Mouse (Mus musculus) liver, embryonic 15.5 days (tissue): ENCODE results near the gene Nudt17. TPM values are rescaled to one million over a fixed set of nuclear protein-coding genes. Genes with fewer than 3 reads are reported as not detected.

ENCODE experiments used
- ATAC-seq: fragments of 200-750 bp; cut with Nextera tagmentation; 2 replicates; pipeline ENCODE4 v1.8.0; 2017; ENCODE audit warnings: moderate number of reproducible peaks, mild to moderate bottlenecking, moderate library complexity; ENCODE audit not compliant: insufficient read depth
- H3K27ac ChIP-seq: fragments of 300-500 bp; sonication (generic); replicated peaks from 2 replicates; pipeline ENCODE4 v1.5.1; 2015; ENCODE audit warnings: mild to moderate bottlenecking, inconsistent platforms
- H3K27me3 ChIP-seq: fragments of 300-500 bp; sonication (generic); 2 replicates; pipeline ENCODE4 v1.6.1; 2015; ENCODE audit warnings: mild to moderate bottlenecking, inconsistent platforms
- H3K36me3 ChIP-seq: fragments of 300-500 bp; sonication (generic); replicated peaks from 2 replicates; pipeline ENCODE4 v1.6.1; 2015; ENCODE audit warnings: moderate library complexity, mild to moderate bottlenecking, inconsistent platforms
- H3K4me1 ChIP-seq: fragments of 300-500 bp; sonication (generic); replicated peaks from 2 replicates; pipeline ENCODE4 v1.6.1; 2015; ENCODE audit warnings: inconsistent platforms
- H3K4me2 ChIP-seq: fragments of 300-500 bp; sonication (generic); 2 replicates; pipeline ENCODE4 v1.6.1; 2015; ENCODE audit warnings: moderate library complexity, mild to moderate bottlenecking, inconsistent platforms
- H3K4me3 ChIP-seq: fragments of 300-500 bp; sonication (generic); replicated peaks from 2 replicates; pipeline ENCODE4 v1.5.1; 2015; ENCODE audit warnings: mild to moderate bottlenecking, inconsistent platforms
- H3K9ac ChIP-seq: fragments of 300-500 bp; sonication (generic); 2 replicates; pipeline ENCODE4 v1.6.1; 2015; ENCODE audit warnings: moderate library complexity, mild to moderate bottlenecking, inconsistent platforms
- H3K9me3 ChIP-seq: fragments of 300-500 bp; sonication (generic); replicated peaks from 2 replicates; pipeline ENCODE4 v1.6.1; 2016; ENCODE audit warnings: inconsistent platforms
- WGBS: fragments of 180-500 bp; shearing (Covaris S2); methylation state at CpG from one replicate; pipeline ENCODE4 v1.1.7; 2015; ENCODE audit warnings: mixed read lengths; ENCODE audit not compliant: insufficient replicate concordance; 5-methylcytosine and 5-hydroxymethylcytosine counted together
- polyA plus RNA-seq: library from polyadenylated mRNA; unstranded; fragments of >200 nt; fragmentation: Nextera tagmentation; extraction: Ambion mirVana; gene quantifications from 2 replicates; pipeline ENCODE4 v1.2.1, GENCODE M21; 2015

Gene Nudt17
- polyA plus RNA-seq, 1 experiment from 2014 or later = 1.0 TPM

- Histone ChIP-seq H3K9me3 (no peaks in the 10 kb centered on the region), H3K27me3 (peaks cover 62% of the 10 kb centered on the region), H3K27ac (no peak overlapping the region), H3K4me3 (no peak overlapping the region), H3K36me3 (no peaks in the 10 kb centered on the region), H3K9ac (no peak overlapping the region), H3K4me2 (peak overlapping the region; percentile 27; the same call in 1 of the 2 replicates), H3K4me1 (peaks cover 8% of the 10 kb centered on the region)
- no peak for ATAC-seq
- WGBS = 43% methylated on average over 17 of the region's 17 CpGs
Measured at GRCm38 (mm10) chr3:96684151-96684821, 24.1 kb downstream of the Nudt17 start.

GRCm38 (mm10) chr3:96683496-96683895 is 24.9 kb downstream of the Nudt17 start:
- Histone ChIP-seq H3K9me3 (no peaks in the 10 kb centered on the region), H3K9ac (no peak overlapping the region), H3K27ac (no peak overlapping the region), H3K36me3 (no peaks in the 10 kb centered on the region), H3K4me2 (no peak overlapping the region), H3K4me3 (no peak overlapping the region), H3K4me1 (peaks cover 15% of the 10 kb centered on the region), H3K27me3 (peaks cover 62% of the 10 kb centered on the region)
- 78% methylated on average over 3 of the region's 3 CpGs for WGBS
- no peak for ATAC-seq

- Histone ChIP-seq H3K36me3 (no peaks in the 10 kb centered on the region), H3K9ac (no peak overlapping the region), H3K27me3 (peaks cover 54% of the 10 kb centered on the region), H3K4me2 (no peak overlapping the region), H3K4me1 (peaks cover 15% of the 10 kb centered on the region), H3K9me3 (no peaks in the 10 kb centered on the region), H3K27ac (no peak overlapping the region), H3K4me3 (no peak overlapping the region)
- 20% methylated on average over 12 of the region's 12 CpGs for WGBS
- ATAC-seq = no peak
Measured at GRCm38 (mm10) chr3:96680269-96680956, 27.9 kb downstream of the Nudt17 start.

- Histone ChIP-seq H3K4me2 (no peak overlapping the region), H3K27me3 (peaks cover 45% of the 10 kb centered on the region), H3K9me3 (no peaks in the 10 kb centered on the region), H3K4me1 (peaks cover 15% of the 10 kb centered on the region), H3K4me3 (no peak overlapping the region), H3K9ac (no peak overlapping the region), H3K36me3 (no peaks in the 10 kb centered on the region), H3K27ac (no peak overlapping the region)
- no peak for ATAC-seq
- 13% methylated on average over 5 of the region's 5 CpGs for WGBS
Measured at GRCm38 (mm10) chr3:96679159-96679674, 29.1 kb downstream of the Nudt17 start.

GRCm38 (mm10) chr3:96678456-96678855 is 29.9 kb downstream of the Nudt17 start:
- Histone ChIP-seq H3K27me3 (peaks cover 42% of the 10 kb centered on the region), H3K9ac (no peak overlapping the region), H3K4me3 (no peak overlapping the region), H3K27ac (no peak overlapping the region), H3K9me3 (no peaks in the 10 kb centered on the region), H3K4me1 (peaks cover 15% of the 10 kb centered on the region), H3K4me2 (no peak overlapping the region), H3K36me3 (no peaks in the 10 kb centered on the region)
- whole genome bisulfite sequencing = 62% methylated on average over 7 of the region's 7 CpGs
- ATAC-seq = no peak

- WGBS = 57% methylated on average over 3 of the region's 3 CpGs
- H3K27ac ChIP-seq = no peak overlapping the region
- H3K4me2 ChIP-seq = no peak overlapping the region
- ATAC-seq = no peak
- no peak overlapping the region for H3K4me3 ChIP-seq
- H3K36me3 ChIP-seq = no peaks in the 10 kb centered on the region
- H3K27me3 ChIP-seq = peaks cover 39% of the 10 kb centered on the region
- H3K9me3 ChIP-seq = no peaks in the 10 kb centered on the region
- H3K4me1 ChIP-seq = peaks cover 16% of the 10 kb centered on the region
- no peak overlapping the region for H3K9ac ChIP-seq
Measured at GRCm38 (mm10) chr3:96675690-96676089, 32.7 kb downstream of the Nudt17 start.

GRCm38 (mm10) chr3:96675171-96675570 is 33.2 kb downstream of the Nudt17 start:
- H3K4me2 ChIP-seq = no peak overlapping the region
- no peaks in the 10 kb centered on the region for H3K36me3 ChIP-seq
- no peak for ATAC-seq
- no peak overlapping the region for H3K9ac ChIP-seq
- no peaks in the 10 kb centered on the region for H3K9me3 ChIP-seq
- WGBS = 57% methylated on average over 3 of the region's 3 CpGs
- no peak overlapping the region for H3K4me3 ChIP-seq
- peaks cover 18% of the 10 kb centered on the region for H3K4me1 ChIP-seq
- peaks cover 39% of the 10 kb centered on the region for H3K27me3 ChIP-seq
- H3K27ac ChIP-seq = no peak overlapping the region

- H3K9me3 ChIP-seq = no peaks in the 10 kb centered on the region
- no peak overlapping the region for H3K4me2 ChIP-seq
- H3K9ac ChIP-seq = no peak overlapping the region
- H3K4me3 ChIP-seq = no peak overlapping the region
- 71% methylated on average over 8 of the region's 8 CpGs for WGBS
- ATAC-seq = no peak
- H3K36me3 ChIP-seq = no peaks in the 10 kb centered on the region
- peaks cover 44% of the 10 kb centered on the region for H3K27me3 ChIP-seq
- H3K4me1 ChIP-seq = peaks cover 23% of the 10 kb centered on the region
- no peak overlapping the region for H3K27ac ChIP-seq
Measured at GRCm38 (mm10) chr3:96674442-96674841, 33.9 kb downstream of the Nudt17 start.

GRCm38 (mm10) chr3:96673514-96673913 is 34.8 kb downstream of the Nudt17 start:
- H3K9ac ChIP-seq = no peak overlapping the region
- no peaks in the 10 kb centered on the region for H3K9me3 ChIP-seq
- ATAC-seq = no peak
- H3K4me2 ChIP-seq = no peak overlapping the region
- no peaks in the 10 kb centered on the region for H3K36me3 ChIP-seq
- WGBS = 57% methylated on average over 4 of the region's 4 CpGs
- H3K4me3 ChIP-seq = no peak overlapping the region
- no peak overlapping the region for H3K27ac ChIP-seq
- peaks cover 14% of the 10 kb centered on the region for H3K4me1 ChIP-seq
- H3K27me3 ChIP-seq = peaks cover 42% of the 10 kb centered on the region

- Histone ChIP-seq H3K36me3 (no peaks in the 10 kb centered on the region), H3K4me2 (no peak overlapping the region), H3K4me3 (no peak overlapping the region), H3K9ac (no peak overlapping the region), H3K27ac (no peak overlapping the region), H3K9me3 (no peaks in the 10 kb centered on the region), H3K27me3 (peaks cover 48% of the 10 kb centered on the region), H3K4me1 (peaks cover 14% of the 10 kb centered on the region)
- ATAC-seq = no peak
- WGBS = 82% methylated on average over 5 of the region's 5 CpGs
Measured at GRCm38 (mm10) chr3:96671519-96671918, 36.8 kb downstream of the Nudt17 start.

GRCm38 (mm10) chr3:96669727-96670468 is 38.5 kb downstream of the Nudt17 start, which contains the start of gene Ankrd35:
Gene Ankrd35, plus strand, starts transcription at chr3:96670131.
- 3% methylated on average over 35 of the region's 35 CpGs for WGBS

More at GRCm38 (mm10) chr3:96669727-96670468, 38.5 kb downstream of the Nudt17 start, which contains the start of gene Ankrd35:
- peak within 1 kb of the TSS; percentile 15; the same call in 1 of the 2 replicates for H3K9ac ChIP-seq
- H3K4me3 ChIP-seq = peak within 1 kb of the TSS; percentile 47
- peaks cover 48% of the 10 kb centered on the region for H3K27me3 ChIP-seq
- H3K4me2 ChIP-seq = peak within 1 kb of the TSS; percentile 76
- no peak within 1 kb of the TSS for H3K27ac ChIP-seq
- no peaks in the 10 kb centered on the region for H3K36me3 ChIP-seq
- ATAC-seq = peak; percentile 90
- H3K4me1 ChIP-seq = peaks cover 14% of the 10 kb centered on the region
- H3K9me3 ChIP-seq = no peaks in the 10 kb centered on the region
